Mouse (Mus musculus): Measurements from ENCODE around the gene Slc48a1. TPM values are rescaled to one million over a fixed set of nuclear protein-coding genes. Genes with fewer than 3 reads are reported as not detected.

Slc48a1 gene
- total RNA-seq, 2 experiments from 2014 or later: 133 to 137 TPM

- no peak for DNase-seq
Observed at GRCm38 (mm10) chr15:97807867-97808266, 29.5 kb downstream of the Slc48a1 start.

- no peak for DNase-seq
Observed at GRCm38 (mm10) chr15:97808532-97808931, 30.2 kb downstream of the Slc48a1 start.

GRCm38 (mm10) chr15:97809206-97809605 lies 30.9 kb downstream of the Slc48a1 start:
- DNase-seq: no peak

- DNase-seq: no peak
Observed at GRCm38 (mm10) chr15:97809942-97810341, 31.6 kb downstream of the Slc48a1 start.

- DNase-seq: no peak
Observed at GRCm38 (mm10) chr15:97810399-97810798, 32.1 kb downstream of the Slc48a1 start.

- DNase-seq: no peak
Observed at GRCm38 (mm10) chr15:97811307-97811706, 33.0 kb downstream of the Slc48a1 start.

- peak; percentile 75 to 83 for DNase-seq
Observed at GRCm38 (mm10) chr15:97812126-97812525, 33.8 kb downstream of the Slc48a1 start.

GRCm38 (mm10) chr15:97812875-97813274 lies 34.6 kb downstream of the Slc48a1 start:
- DNase-seq: no peak

GRCm38 (mm10) chr15:97813452-97814204 lies 35.3 kb downstream of the Slc48a1 start:
- no peak for DNase-seq

- no peak for DNase-seq
Observed at GRCm38 (mm10) chr15:97814703-97815102, 36.4 kb downstream of the Slc48a1 start.

GRCm38 (mm10) chr15:97815254-97815653 lies 36.9 kb downstream of the Slc48a1 start:
- no peak for DNase-seq

- DNase-seq: no peak
Observed at GRCm38 (mm10) chr15:97816199-97816994, 38.1 kb downstream of the Slc48a1 start.

GRCm38 (mm10) chr15:97819937-97820336 lies 41.6 kb downstream of the Slc48a1 start:
- no peak for DNase-seq

- no peak for DNase-seq
Observed at GRCm38 (mm10) chr15:97821321-97821982, 43.1 kb downstream of the Slc48a1 start.

- no peak for DNase-seq
Observed at GRCm38 (mm10) chr15:97821983-97822363, 43.7 kb downstream of the Slc48a1 start.

- DNase-seq: no peak
Observed at GRCm38 (mm10) chr15:97822545-97823228, 44.4 kb downstream of the Slc48a1 start.

- no peak for DNase-seq
Observed at GRCm38 (mm10) chr15:97823479-97823878, 45.2 kb downstream of the Slc48a1 start.

- no peak for DNase-seq
Observed at GRCm38 (mm10) chr15:97824042-97824441, 45.7 kb downstream of the Slc48a1 start.

- DNase-seq: peak; percentile 61 to 67
Observed at GRCm38 (mm10) chr15:97825071-97825940, 47.0 kb downstream of the Slc48a1 start.

- no peak for DNase-seq
Observed at GRCm38 (mm10) chr15:97825941-97826587, 47.7 kb downstream of the Slc48a1 start.

All from layer of hippocampus, postnatal 36 days (tissue).